1 mouse cellular context compared by ENCODE assay signal in the genomic region with DNA sequence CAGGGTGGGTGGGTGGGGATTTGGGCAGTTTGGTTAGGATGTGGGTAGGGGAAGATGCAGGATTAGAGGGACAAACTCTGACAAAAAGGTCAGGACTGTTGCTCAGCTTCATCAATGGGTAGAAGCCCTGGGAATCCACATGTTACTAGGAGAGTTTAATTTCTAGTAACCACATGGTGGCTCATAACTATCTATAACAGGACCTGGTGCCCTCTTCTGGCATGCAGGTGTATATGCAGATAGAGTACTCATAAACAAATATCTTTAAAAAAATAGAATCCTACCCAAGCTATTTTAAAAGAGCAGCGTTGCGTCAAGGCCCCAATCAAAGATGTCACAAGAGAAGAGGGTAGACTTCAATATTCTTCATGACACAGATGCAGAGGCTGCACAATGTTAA.
TF ChIP-seq lines count a peak whose summit lies in the region.

No protein-coding gene starts in this region.

TF ChIP-seq in CH12.LX, 34 proteins besides CTCF, POLR2A, EP300 and RAD21 (continued from another document):
- no peak for TF ChIP-seq POLR2AphosphoS2 (IDR thresholded peaks at IDR 0.05; ENCODE audit: low read depth, low read length)
- TF ChIP-seq IRF4 (IDR thresholded peaks at IDR 0.05; ENCODE audit: low read depth, low read length), result no peak
- no peak for TF ChIP-seq USF2 (conservative IDR thresholded peaks at IDR 0.05; ENCODE audit: low read depth, low read length)
- no peak for TF ChIP-seq USF1 (IDR thresholded peaks at IDR 0.05; ENCODE audit: low read depth, low read length)
- no peak for TF ChIP-seq ZMIZ1 (IDR thresholded peaks at IDR 0.05; ENCODE audit: low read depth, low read length)
